Mouse (Mus musculus): ENCODE results near the gene Sult6b2. TPM values are rescaled to one million over a fixed set of nuclear protein-coding genes. Genes with fewer than 3 reads are reported as not detected.
A peak's percentile ranks its signal among the peaks of the same experiment; 100 is the strongest.

Sult6b2 gene
- total RNA-seq (2021): under 1 TPM in 1 of 2 experiments, not detected in 1; 0.28 TPM

GRCm38 (mm10) chr6:142804402-142804801 lies at the start of gene Sult6b2:
Gene Sult6b2 (minus strand): TSS chr6:142804502.
- intact Hi-C loops (cut with DNase I): no loop called here
- DNase-seq: no peak

- no peak for DNase-seq
- intact Hi-C loops (cut with DNase I): no loop called here
These were observed 48.4 kb upstream of the Sult6b2 start for GRCm38 (mm10) chr6:142852419-142853377.

- intact Hi-C loops (cut with DNase I): no loop called here
These were observed 46.1 kb upstream of the Sult6b2 start for GRCm38 (mm10) chr6:142850436-142850835.

GRCm38 (mm10) chr6:142849326-142849725 lies 45.0 kb upstream of the Sult6b2 start:
- DNase-seq: no peak
- intact Hi-C loops (cut with DNase I): loop anchor here (2.0 kb wide), 1 partner anchor 27 kb away; no protein-coding TSS in a partner anchor

More at GRCm38 (mm10) chr6:142850436-142850835, 46.1 kb upstream of the Sult6b2 start:
- peak; percentile 5 to 25 for DNase-seq

DNA sequence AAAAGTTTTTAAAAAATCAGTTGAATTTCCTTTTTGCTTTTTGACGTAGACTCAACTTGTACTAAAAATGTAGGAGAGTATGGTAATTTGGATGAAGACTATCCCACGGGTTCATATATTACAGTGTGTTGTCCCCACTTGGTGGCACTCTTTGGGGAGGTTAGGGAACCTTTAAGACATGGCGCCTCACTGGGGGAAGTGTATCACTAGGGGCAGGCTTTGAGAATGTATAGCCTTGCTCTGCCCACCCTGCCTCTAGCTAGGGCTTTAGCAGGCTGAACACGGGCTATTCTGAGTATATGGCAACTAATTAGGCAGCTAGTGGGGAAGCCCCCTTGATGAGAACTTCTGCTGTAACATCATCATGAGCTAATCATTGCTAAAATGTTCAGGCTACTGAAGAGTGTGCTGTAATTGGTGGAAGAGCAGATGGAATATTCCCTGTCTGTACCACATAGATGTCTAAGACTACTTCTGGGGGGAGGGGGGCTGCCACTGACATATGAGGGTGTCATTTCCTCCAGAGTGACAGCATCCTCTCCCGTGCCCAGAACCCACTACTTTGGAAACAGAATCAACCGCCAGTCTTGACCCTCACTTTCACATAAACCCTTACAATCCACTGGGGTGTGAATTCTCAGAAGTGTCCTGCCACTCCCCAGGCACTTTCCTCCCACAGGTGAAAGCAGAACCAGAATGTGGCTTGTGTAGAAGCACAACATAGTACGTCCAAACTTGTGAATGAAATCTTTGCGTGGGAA lies 43.8 kb upstream of the Sult6b2 start:
- DNase-seq: no peak
- intact Hi-C loops (cut with DNase I): loop anchor here (2.0 kb wide), 1 partner anchor 25 kb away; no protein-coding TSS in a partner anchor

GRCm38 (mm10) chr6:142846855-142847254 lies 42.6 kb upstream of the Sult6b2 start:
- intact Hi-C loops (cut with DNase I): no loop called here
- DNase-seq: no peak

- intact Hi-C loops (cut with DNase I): no loop called here
These were observed 40.8 kb upstream of the Sult6b2 start for GRCm38 (mm10) chr6:142845066-142845465.

DNA sequence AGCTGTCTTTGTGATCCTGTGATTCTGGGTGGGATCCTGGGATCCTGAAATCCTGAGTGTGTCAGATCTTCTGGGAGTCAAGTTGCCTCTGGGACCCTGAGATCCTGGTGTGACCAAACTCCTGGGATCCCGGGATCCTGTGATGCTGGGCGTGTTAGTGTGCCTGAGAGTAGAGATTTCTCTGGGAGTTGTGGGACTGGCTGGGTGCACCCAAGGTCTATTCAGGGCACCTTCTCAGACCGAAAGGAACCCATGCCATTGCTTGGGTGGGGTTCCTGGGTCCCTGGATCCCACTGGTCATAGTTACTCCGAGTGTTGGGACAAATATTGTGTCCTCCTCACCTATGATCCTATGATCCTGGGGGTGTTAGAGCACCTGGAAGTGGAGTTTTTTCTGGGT lies 39.8 kb upstream of the Sult6b2 start:
- intact Hi-C loops (cut with DNase I): no loop called here
- DNase-seq: no peak

More at GRCm38 (mm10) chr6:142845066-142845465, 40.8 kb upstream of the Sult6b2 start:
- no peak for DNase-seq

DNA sequence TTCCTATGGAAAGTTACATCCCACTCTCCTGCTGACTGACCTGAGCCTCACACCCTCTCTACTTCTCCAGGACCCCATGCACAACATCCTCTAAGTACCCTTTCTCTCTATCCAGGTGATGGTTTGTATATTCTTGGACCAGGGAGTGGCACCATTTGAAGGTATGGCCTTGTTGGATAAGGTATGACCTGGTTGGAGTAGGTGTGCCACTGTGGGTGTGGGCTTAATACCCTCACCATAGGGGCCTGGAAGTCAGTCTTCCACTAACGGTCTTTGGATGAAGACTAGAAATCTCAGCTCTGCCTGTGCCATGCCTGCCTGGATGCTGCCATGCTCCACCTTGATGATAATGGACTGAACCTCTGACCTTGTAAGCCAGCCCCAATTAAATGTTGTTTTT lies 34.2 kb upstream of the Sult6b2 start:
- intact Hi-C loops (cut with DNase I): no loop called here
- no peak for DNase-seq

GRCm38 (mm10) chr6:142837326-142837725 lies 33.0 kb upstream of the Sult6b2 start:
- intact Hi-C loops (cut with DNase I): no loop called here
- DNase-seq: no peak

DNA sequence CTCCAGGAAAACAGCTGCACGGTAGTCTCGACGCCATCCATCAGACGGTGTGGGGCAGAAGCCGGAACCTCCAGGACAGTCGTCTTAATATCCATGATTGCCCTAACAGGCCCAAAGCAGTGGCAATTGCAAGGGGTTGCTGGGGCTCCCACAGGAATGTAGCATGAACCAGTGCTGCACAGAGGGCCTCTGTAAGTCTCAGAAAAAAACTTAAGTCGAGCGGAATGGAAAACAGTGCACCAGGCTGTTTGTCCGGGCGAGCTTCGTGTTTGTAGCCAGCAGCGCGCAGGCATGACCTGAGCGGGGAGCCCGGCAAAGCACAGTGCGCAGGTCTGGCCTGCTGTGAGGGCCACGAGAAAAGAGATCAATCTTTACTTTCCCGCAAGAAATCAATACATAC lies 31.4 kb upstream of the Sult6b2 start:
- intact Hi-C loops (cut with DNase I): no loop called here

GRCm38 (mm10) chr6:142834911-142835310 lies 30.6 kb upstream of the Sult6b2 start:
- intact Hi-C loops (cut with DNase I): no loop called here
- no peak for DNase-seq

More for the DNA sequence above, 31.4 kb upstream of the Sult6b2 start:
- DNase-seq: no peak

GRCm38 (mm10) chr6:142831706-142832105 lies 27.4 kb upstream of the Sult6b2 start:
- no peak for DNase-seq
- intact Hi-C loops (cut with DNase I): no loop called here

DNA sequence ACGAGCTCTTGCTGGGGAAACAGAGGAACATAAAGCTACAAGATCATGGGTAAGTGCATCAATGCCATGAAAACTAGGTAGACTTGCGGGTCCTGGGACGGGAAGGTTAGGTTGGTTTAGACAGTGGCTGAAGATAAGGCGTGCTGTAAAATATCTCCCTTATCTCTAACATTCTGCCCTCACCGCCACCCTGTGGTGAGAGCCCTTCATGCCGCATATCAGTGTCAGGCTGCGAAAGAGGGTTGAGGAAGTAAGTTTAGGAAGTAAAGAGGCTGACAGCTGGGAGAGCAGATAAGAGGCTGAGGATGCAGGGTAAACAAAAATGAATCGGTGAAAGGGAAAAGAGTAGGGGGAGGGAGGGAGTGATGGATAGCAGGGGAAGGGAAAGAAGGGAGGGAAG lies 26.9 kb upstream of the Sult6b2 start:
- DNase-seq: no peak
- intact Hi-C loops (cut with DNase I): no loop called here

GRCm38 (mm10) chr6:142830221-142830620 lies 25.9 kb upstream of the Sult6b2 start:
- intact Hi-C loops (cut with DNase I): no loop called here
- no peak for DNase-seq

DNA sequence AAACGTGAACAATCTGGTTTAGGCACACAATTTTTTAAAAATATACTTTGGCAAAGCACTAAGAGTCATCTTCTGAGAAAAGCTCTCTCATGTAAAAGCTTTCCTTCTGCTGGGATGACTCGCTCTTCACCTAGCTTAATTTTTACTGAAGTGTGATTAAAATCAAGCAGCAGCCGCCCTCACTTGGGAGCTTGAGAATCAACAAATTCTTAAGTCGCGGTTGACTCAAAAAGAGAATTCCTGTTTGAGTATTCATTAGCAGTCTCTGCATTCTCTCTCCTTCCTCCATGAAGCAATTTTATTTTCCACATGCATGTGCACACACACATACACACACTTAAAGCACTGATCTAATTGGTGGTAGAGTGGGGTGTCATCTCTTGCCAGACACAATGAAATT lies 21.1 kb upstream of the Sult6b2 start:
- no peak for DNase-seq
- intact Hi-C loops (cut with DNase I): no loop called here

- intact Hi-C loops (cut with DNase I): loop anchor here (2.0 kb wide), 1 partner anchor 26 kb away; no protein-coding TSS in a partner anchor
- DNase-seq: no peak
These were observed 18.9 kb upstream of the Sult6b2 start for GRCm38 (mm10) chr6:142823008-142823787.

- intact Hi-C loops (cut with DNase I): no loop called here
- DNase-seq: no peak
These were observed 14.0 kb upstream of the Sult6b2 start for GRCm38 (mm10) chr6:142818306-142818705.

DNA sequence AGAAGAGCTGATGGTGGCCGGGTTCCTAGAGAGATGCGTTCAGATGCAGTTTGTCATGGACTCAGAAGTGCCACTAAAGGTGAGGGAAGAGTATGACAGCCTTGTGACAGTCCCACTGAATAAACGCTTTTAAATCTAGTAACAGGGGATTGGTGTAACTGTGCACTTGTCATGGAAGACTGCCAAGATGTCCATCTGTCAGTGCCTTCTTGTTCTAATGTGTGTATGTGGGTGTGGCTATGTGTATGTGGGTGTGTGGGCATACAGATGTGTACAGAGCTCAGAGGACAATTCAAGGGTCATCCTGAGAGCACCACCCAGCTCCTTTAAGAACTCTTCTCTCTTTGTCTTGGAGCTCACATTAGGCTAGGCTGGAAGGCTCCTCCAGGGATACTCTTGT lies 11.2 kb upstream of the Sult6b2 start:
- intact Hi-C loops (cut with DNase I): no loop called here
- no peak for DNase-seq

GRCm38 (mm10) chr6:142814495-142814921 lies 10.2 kb upstream of the Sult6b2 start:
- peak; percentile 77 to 82 for DNase-seq
- intact Hi-C loops (cut with DNase I): loop anchor here (1.0 kb wide), 2 partner anchors 35 to 151 kb away; no protein-coding TSS in a partner anchor

Data from heart, postnatal 36 days (tissue).